Mouse (Mus musculus) ES-Bruce4 (cell line): ENCODE measurements around the gene Cxcr6.

Experiments used
- CTCF ChIP-seq: IDR thresholded peaks from one replicate; pipeline ENCODE4 v1.8.1; 2011; ENCODE audit warnings: low read depth, low read length
- POLR2A ChIP-seq: IDR thresholded peaks from one replicate; pipeline ENCODE4 v1.8.1; 2011; ENCODE audit warnings: low read length; ENCODE audit not compliant: insufficient read depth

- TF ChIP-seq CTCF, result no peak
- TF ChIP-seq POLR2A, result no peak
These were observed 48.9 kb upstream of the Cxcr6 start for GRCm38 (mm10) chr9:123757326-123757725.
